Mouse (Mus musculus): ENCODE data around the gene Map4k3.
"Not testable (repeated sequence)": the region's sequence is repeated elsewhere in the genome, so short reads cannot be mapped to it uniquely, and the experiment has no call there.

DNA sequence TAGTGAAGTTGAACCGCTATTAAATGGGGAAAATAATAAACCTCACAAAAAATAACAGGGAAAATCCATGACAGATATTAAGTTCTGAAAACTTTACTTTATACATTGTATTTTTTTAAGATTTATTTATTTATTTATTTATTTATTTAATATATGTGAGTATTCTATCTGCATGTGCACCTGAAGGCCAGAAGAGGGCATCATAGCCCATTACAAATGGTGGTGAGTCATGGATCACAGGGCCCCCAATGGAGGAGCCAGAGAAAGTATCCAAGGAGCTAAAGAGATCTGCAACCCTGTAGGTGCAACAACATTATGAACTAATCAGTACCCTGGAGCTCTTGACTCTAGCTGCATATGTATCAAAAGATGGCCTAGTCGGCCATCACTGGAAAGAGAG lies 158.6 kb downstream of the Map4k3 start:
- TF ChIP-seq POLR2A (IDR thresholded peaks at IDR 0.05; ENCODE audit: control insufficient read depth, low read depth, low read length); CTCF (IDR thresholded peaks at IDR 0.05; ENCODE audit: control insufficient read depth, insufficient read depth, insufficient replicate concordance, low read depth, low read length): not testable (repeated sequence)
